Mouse (Mus musculus): ENCODE data around the gene Dhx32.

The Dhx32 gene

DNA sequence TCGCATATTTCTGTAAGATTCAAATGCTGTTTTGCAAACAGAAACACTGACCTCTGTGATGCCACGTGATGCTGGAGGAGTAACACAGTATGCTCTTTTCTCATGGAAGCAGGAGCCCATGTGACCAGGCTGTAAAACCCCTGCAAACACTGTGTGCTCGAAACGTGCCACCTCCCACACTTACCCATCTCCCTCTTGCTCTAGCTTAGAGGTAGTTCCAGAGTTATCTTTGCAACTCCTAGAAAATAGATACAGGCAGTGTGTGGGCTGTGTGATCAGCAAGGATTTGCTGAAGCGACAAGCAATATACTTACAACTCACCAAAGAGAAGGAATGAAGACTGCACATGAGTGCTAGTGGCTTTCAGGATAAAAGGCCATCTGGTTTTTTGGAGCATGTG, 14.0 kb downstream of the Dhx32 start:
- in situ Hi-C loops (cut with MboI), result no loop called here

DNA sequence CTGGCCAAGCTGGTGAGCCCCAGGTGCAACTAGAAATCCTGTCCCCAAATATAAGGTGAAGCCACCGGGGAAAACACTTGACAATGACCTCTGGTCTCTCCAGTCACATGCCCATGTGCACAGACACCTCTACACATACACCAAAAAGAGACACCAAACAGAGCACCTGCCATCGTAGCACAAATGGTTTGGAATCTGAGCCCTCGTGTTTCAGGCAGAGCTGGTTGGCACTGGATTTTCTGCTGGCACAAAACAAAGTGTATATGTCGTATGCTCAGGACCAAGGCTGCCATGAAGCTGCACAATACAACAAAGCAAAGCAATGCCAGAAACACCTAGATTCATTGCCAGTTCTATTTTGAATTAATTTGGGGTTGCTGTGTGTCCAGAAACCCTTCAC, 14.5 kb downstream of the Dhx32 start:
- in situ Hi-C loops (cut with MboI), result no loop called here

DNA sequence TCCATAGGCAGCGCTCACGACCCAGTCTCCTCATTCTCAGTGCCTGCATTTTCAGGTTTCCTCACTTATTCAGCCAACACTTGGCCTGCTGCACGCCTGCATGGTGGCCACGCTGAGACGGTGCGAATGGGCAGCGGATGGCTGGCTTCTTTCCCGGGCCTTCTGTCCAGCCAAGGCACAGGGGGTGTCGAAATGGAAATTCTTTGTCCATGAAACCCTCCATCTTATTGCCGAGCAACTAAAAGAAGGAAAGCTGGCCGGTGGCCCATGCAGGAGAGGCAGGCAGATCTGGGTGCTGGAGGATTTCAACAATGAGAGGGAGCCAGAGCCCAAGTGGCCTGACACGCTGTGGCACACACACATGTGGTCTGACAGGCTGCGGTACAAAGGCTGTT, 16.7 kb downstream of the Dhx32 start:
- in situ Hi-C loops (cut with MboI), result no loop called here

DNA sequence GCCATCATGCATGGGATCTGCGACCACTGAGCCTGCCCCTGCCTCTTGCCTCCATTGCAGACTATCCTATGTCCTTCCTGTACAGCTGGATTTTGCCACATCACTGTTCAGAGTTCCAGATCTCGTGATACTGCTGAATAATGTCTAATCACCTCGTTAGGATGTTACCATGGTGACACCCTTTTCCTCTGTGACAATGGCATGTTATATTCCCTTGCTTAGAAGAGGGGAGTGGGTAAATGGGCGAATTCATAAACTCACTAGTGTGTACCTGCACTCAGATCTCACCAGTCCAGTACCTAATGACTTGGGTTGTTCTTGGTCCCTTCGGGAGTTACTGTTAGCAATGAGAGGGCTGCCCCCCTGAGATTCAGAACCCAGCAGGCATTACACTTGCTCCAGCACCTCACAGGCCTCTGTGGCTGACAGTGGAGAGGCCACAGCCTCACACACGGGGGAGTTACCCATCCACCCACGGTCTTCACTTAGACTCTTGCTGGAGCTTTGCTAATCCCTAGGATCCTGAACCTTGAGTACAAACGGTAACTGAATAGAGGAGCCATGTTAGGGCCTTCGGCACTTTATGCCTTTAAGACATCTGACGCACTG, 17.2 kb downstream of the Dhx32 start:
- in situ Hi-C loops (cut with MboI), result no loop called here

DNA sequence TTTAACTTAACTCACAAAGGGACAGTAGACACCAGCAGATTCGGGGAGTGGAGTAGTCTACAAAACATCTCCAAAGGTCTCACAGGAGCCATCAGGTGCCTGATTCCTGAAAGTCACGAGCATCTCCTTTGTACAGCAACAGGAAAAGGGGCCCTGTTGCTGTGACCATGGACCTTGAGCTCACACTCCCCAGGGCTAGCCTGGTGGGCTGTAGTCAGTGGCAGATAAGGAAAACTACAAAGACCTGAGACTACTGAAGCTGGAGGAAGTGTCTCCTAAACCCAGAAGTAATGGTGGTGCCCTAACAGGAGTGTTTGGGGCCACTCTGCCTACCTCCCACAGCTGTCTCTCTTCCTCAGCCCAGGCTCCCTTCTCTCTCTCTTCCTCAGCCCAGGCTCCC, 18.1 kb downstream of the Dhx32 start:
- in situ Hi-C loops (cut with MboI), result no loop called here

DNA sequence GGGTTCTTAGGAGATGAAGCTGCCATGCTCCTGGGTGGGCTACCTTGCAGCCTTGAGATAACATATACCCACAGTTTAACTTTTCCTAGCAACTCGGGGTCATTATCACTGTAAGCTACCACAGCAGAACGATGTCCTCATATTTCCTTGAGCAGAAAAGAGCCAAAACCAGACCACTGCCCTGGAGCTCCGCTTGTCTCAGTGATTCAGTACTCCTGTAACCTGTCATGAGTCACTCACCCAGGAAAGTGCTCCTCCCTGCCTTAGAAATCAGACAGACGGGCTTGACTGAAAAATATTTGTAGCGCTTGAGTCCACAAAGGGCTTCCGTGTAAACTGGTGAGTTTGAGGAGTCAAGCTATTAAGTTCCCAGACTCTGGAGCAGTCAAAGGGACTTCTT, 19.8 kb downstream of the Dhx32 start:
- in situ Hi-C loops (cut with MboI), result no loop called here

DNA sequence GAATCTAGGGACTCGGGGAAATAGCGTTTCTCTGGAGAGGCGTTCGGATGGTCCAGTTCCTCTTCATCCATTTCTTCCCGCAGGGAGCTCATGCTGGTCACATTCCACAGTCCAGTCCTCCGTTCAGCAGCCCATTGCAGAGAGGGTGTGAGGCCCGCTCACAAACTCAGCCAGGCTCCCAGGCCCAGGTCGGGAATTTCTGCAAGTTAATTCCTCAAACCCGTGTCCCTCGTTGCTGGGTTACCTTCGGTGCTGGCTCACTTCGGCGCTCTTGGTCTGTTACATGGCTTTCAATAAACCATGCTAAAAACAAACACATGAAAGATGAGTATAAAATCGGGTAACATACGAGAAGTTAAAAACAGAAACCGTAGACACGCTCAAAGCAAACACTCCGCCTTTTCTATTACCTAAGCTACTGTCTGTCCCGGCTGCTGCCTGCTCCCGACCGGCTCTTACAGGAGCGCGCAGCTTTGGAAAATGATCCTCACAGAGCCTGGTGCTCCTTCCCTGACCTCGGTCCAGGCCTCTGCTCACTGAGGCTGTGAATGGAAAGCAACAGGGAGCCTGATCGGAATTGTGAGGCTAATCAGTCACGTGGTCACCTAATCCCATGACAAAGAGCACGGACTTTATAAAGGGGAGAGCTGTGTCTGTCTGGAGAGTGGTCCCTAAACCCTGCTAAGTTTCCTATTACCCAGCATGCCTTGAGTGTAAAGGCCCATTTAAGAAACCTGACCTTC, 22.7 kb downstream of the Dhx32 start:
- in situ Hi-C loops (cut with MboI), result no loop called here

DNA sequence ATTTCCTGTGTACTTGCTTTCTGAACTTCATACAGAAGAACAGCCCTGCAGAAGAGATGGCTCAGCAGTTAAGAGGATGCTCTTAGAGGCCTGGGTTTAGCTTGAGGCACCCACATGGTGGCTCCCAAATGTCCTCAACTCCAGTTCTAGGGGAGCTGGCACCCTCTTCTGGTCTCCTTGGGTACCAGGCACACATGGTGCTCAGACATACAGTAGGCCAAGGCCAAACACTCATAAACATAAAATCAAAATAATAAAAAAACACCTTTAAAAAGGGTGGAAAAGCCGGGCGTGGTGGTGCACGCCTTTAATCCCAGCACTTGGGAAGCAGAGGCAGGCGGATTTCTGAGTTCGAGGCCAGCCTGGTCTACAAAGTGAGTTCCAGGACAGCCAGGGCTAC, 23.8 kb downstream of the Dhx32 start:
- in situ Hi-C loops (cut with MboI), result no loop called here

DNA sequence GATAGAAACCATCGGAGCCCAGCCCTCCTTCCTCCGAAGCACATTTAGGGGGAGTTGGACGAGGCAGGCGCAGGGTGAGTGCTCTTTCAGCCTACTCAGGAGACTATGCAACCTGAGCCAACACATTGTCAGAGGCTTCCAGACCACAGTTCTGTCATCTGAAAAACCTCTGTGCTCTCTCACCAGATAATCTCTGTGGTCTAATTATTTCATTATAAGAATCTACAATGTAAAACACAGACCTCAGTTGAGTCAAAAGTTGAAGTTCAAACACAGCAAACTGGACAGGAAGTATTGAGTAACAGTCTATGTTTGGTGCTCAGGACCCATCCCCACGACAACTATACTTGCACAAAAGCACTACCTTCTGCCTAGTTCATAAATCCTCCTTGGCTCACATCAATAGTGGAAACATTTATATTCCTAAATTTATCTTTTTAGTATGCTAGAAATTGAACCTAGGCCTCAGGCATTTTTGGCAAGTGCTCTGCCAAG, 24.5 kb downstream of the Dhx32 start:
- in situ Hi-C loops (cut with MboI), result no loop called here

DNA sequence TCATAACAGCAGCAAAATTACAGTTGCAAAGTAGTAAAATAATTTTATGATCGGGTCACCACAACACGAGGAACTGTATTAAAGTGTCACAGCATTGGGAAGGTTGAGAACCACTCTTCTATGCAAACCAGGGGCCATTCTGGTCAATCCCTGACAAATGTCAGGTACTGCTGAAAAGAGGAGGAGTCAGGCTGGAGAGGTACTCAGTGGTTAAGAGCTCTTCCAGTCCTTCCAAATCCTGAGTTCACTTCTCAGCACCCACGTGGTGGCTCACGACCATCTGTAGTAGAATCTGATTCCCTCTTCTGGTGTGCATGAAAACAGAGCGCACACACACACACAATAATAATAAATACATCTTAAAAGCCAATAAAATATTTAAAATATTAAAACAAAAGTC, 31.4 kb downstream of the Dhx32 start:
- in situ Hi-C loops (cut with MboI), result no loop called here

DNA sequence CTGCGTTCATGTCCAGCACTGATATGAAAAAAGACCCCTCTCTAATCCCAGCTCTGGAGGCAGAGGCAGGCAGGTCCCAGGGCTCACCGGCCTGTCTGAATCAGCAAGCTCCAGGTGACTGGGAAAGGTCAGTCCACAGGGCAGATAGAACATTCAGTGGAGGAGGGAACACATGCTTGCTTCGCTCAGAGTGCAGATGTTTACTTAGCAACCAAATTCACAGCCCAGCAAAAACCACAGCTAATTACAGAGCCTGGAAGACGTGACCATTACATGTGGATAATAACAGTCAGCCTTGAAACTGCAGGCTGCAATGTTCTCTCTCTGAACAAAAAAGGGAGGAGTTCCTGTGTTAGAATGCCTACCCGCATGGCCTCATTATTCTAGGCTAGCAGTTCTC, 31.9 kb downstream of the Dhx32 start:
- in situ Hi-C loops (cut with MboI), result no loop called here

DNA sequence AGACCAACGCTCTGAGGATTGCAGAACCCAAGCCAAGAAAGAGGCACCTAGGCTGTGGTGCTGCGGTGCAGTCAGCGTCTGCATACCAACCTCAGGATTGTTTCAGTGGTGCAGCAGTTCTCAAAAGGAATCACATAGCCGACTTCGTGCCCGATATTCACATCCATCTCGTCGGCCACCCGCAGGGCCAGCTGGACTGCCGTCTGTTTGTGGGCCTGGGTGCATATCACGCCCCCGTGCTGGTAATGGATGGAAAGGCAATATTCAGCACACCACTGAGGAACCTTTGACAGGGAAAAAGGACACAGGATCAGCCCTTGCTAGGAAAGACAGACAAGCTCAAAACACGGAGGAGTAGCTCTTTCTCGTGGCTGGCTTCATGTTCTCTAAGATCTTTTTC, 33.8 kb downstream of the Dhx32 start:
- in situ Hi-C loops (cut with MboI), result no loop called here

DNA sequence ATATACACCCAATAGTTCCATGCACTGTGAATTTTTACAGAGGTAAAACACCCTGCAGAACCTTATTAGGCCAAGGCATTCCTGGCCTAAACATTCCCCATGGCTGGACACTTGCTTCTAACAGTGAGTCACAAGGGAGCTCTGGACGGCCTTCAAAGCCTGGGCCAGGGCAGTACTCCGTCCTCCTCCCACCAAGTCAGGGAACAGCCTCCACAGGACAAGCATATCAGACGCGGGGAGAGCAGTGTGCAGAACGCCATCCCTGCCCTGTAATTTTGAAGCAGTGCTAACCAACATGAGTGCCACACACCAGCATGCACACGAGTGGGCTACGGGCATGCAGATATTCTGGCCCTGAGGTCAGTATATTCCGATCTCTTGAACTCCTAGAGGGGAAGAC, 35.2 kb downstream of the Dhx32 start:
- in situ Hi-C loops (cut with MboI), result no loop called here

DNA sequence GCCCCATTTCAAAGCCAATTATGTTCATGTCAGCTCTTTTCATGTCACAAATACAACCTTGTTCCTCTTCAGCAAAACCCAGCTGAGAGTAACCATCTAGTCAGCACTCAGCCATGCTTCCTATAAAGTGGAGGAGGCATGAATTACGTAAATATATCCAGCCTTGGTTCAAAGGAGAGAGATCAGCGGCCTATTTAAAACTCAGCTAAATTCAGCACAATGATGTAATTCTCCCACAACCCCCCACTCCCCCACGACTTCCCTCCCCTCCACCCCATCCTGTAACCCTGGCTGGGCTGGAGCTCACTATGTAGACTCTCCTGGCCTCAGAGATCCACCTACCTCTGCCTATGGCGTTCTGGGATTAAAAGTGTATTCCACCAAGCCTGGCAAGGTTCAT, 37.8 kb downstream of the Dhx32 start:
- in situ Hi-C loops (cut with MboI), result no loop called here

DNA sequence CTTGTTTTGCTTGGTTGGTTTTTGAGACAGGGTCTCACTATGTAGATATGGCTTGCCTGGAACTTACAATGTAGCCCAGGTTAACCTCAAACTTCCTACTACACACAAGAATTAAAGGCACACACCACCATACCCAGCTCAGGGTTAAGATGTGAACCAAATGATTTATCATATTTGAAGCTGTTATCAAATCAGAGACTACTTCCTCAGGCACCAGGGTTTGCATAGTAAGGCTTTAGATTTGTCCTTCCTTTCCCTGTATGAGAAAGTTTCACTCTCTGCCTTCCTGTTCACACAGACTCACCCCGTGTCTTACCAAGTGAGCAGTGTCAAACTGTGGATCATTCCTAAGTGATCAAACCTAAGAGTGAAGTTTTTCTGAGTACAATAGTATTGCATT, 38.3 kb downstream of the Dhx32 start:
- in situ Hi-C loops (cut with MboI), result no loop called here

DNA sequence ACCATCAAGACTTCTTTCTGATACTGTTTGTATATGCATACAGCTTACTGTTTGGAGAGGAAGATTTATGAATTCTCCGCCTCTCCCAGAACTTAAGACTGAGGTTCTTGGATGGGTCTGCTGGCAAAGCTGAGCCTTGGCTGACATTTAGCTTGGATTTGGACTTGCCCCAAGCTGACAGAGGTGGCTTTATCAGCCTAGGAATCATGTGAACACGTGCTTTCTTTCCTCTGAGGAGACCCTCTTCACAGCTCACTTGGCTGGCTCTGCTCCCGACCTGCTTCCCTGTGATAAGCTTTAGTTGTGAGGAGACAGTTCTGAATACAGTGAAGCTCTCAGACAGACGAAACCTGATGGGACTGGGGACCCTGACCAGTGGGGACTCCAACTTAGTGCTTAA, 38.9 kb downstream of the Dhx32 start:
- in situ Hi-C loops (cut with MboI), result no loop called here

DNA sequence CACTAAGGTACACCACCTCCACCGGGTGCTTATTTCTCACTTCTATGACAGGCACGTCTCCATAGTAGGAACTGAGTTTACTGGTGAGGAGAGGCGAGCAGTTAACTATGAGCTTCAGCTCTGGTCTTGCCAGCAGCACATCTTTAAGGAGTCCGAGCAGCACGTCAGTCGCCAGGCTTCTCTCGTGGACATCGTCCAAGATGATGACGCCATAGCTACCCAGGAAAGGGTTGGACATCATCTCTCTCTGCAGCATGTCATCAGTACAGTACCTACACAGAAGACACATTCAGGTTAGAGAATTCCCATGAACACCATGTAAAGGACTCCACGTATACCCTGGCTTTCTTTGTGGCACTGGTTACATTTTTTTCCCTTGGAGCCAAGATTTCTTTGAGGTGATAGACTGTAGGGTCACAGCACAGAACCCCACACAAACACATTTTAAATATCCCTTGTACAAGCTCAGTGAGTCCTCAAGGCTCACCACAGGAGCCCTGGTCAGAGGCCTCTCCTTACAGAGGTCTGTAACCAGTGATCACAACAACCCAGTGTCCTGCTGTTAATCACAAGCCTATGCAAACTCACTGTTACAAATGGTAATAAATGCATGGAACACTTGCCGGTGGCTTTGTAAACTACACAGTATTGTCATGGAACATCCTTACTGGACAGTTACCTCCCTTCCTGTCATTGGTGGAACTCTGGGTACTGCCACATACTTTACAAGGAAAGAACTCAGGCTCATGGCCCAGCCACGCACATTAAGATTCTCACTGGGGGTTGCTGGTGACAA, 39.8 kb downstream of the Dhx32 start:
- in situ Hi-C loops (cut with MboI), result no loop called here

DNA sequence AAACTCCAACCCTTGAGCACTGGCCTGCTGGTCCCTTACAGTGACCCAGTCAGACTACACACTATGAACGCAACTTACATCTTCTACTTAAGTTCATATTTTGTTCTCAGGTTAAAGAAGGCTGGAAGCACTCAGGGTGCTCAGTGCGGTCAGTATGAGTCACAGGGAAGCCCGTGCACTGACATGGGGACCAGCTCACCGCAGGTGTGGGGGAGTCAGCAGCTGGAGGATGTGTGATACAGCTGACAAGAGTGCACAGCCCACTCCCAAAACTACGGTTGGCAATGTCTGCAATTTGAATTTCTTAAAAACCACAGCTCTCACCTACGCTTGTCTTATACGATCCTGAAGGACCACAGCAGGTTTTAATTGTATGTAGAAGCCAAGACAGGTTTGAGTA, 42.0 kb downstream of the Dhx32 start:
- in situ Hi-C loops (cut with MboI), result no loop called here

DNA sequence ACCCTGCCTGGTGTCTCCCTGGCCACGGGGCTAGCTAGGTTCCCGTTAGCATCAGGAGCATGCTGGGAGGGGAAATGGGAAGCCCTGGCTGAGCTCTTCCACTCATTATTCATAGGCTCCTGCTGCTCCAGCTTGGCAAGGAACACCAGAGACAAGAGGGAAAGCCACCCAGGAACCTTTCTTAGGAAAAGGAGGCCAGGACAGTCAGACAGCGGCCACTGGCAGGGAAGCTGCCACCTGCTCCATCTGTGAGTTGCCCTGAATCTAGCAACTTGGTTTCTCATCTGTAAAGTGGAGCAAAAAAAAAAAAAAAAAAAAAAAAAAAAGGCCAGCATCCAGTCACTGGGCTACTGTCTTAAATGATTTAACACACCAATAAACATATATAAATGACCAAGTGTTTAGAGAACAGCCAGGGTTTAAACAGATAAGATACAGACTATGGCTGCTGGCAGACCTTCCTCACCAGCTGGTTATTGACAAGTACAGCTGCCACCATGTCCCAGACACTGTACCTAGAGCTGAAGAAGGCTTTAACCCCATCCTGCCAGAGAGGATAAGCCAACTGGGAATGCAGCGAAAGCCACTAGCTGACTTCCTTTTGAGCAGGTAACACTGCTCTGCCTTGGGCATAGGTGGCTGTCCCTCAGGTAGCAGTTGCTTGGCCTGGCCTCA, 50.4 kb downstream of the Dhx32 start:
- in situ Hi-C loops (cut with MboI), result no loop called here

DNA sequence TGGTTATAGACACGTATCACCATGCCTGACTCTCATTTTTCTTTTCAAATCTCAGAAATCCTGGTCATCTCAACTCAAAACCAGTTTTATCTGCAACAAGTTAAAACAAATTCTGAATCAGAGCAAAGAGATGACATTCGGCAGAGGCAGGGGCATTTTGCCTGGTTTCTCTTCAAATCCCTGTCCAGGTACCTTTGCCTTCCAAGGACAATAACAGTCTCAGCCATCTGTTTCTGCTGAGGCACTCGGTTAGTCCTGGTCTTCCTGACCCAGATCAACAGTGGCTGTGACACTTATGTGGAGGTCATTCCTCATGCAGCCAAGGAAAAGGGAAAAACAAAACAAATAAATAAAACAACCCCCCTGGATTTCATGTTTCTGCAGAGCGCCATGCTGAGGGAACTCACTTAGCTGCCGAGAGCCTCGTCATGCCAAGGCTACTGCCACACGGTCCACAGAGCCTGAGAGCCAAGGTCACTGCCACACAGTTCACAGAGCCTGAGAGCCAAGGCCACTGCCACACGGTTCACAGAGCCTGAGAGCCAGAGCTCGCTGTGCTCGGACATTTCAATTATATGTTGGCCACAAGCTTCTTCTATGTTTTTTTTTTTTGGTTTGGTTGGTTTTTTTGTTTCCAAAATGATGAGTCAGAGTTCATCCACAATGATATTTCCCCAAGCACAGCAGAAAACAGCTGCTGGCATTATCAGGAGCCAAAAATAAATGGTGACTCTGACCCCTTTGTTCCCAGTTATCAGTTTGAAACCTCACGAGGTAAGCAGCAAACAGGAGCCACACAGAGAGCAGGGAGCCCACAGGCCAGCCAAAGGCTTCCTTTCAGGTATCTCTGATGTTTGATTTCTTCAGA, 52.0 kb downstream of the Dhx32 start:
- in situ Hi-C loops (cut with MboI), result no loop called here

DNA sequence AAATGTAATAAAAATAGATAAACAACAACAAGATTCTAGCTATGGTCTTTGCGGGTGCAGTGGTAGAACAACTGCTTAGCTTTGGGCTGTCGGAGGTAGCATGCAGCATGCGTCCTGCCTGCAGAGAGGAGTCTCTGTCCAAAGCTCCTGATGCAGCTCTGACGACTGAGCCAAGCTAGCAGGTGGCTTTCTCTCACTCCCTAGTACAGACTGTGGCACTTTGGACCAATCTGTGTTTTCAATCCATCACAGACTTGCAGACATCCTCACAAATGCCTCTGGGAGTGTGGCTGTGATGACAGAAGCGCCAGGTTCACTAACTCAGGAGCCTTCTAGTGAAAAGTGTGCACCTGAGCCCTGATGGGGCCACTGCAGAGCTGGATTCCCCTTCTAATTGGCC, 53.2 kb downstream of the Dhx32 start:
- in situ Hi-C loops (cut with MboI), result no loop called here

DNA sequence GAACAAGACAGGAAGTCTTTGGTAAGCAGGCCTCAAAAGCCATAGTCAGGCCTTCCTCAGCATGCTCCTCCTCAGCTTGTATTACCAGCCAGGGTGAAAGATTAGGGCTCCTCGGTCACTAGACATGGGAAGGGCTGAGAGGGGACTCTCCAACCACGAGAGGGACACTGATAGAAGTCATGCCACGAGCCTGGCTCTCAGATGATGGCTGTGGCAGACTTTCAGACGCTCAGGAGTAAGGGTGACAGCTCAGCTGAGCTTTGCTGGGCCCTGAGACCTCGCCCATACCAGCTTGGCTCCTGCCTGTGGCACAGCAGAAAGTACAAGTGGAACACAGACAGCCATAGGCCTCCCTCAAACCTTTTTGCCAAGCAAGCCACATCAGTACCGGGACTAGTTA, 55.5 kb downstream of the Dhx32 start:
- in situ Hi-C loops (cut with MboI), result no loop called here

Measured in mature B cell (primary cell).